Mouse (Mus musculus) spleen, adult 2 months (tissue): ENCODE results near the gene Errfi1.

ENCODE experiments used
- CTCF ChIP-seq: fragments of 200-500 bp; IDR thresholded peaks from 2 replicates; pipeline ENCODE4 v1.5.1; 2011; ENCODE audit warnings: mild to moderate bottlenecking, inconsistent platforms; ENCODE audit not compliant: insufficient read depth, insufficient read length, insufficient replicate concordance; ENCODE audit errors: extremely low read depth
- POLR2A ChIP-seq: fragments of 200-500 bp; IDR thresholded peaks from 2 replicates; pipeline ENCODE4 v1.6.1; 2011; ENCODE audit warnings: low read depth, low read length, inconsistent platforms

DNA sequence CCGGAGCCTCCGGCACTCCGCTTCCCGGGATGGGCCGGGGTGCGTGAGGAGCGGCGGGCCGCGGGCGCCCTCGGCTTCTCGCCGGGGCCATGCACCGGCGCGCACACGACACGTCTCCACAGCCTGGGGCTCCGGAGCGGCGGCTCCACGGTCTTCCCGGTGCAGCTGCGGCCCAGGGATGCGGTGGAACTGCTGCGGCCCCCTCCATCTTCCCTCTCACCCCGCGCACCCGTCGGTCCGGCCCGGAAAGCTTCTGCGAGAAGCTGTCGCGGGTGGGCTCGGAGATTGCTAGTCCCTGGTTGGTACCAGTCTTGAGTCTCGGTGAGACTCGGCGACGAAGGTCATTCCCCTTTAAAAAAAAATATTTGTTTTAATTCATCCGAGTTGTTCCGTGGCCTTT lies 1.6 kb downstream of the Errfi1 start:
- no peak for TF ChIP-seq CTCF
- no peak for TF ChIP-seq POLR2A
